13 mouse cellular contexts compared by ENCODE assay signal in genomic region chr3:158886301-158886711, GRCm38 (mm10).
A peak's percentile ranks its signal among the peaks of the same experiment; 100 is the strongest.
DNase-seq lines count a peak whose midpoint lies in the region; ATAC-seq lines count a peak whose summit lies in the region.
"Had no signal": no experiment of that assay in that cellular context is flagged by ENCODE, and none has a peak within 500 bp of the region (broad histone marks: within the 10 kb centered on the region; RNA-seq: fewer than 3 reads in every experiment).

No protein-coding gene starts in this region.

- 0 out of 2 replicates have a peak, but pooled peaks have one; percentile 37 for ATAC-seq in hindbrain, embryonic 14.5 days (ENCODE audit: low FRiP score)
- no peak for ATAC-seq in hindbrain, embryonic 12.5 days (ENCODE audit: low FRiP score)
- peak; percentile 85 for ATAC-seq in forebrain, embryonic 14.5 days
- ATAC-seq in neural tube, embryonic 15.5 days (ENCODE audit: low FRiP score), result peak; percentile 45; the same call in 1 of the 2 replicates

- no peaks in the 10 kb centered on the region for H3K4me1 ChIP-seq in hindbrain, embryonic 14.5 days (replicated peaks; ENCODE audit: control insufficient read depth, insufficient read depth, low read length)
- H3K4me1 ChIP-seq in hindbrain, embryonic 12.5 days, result no peaks in the 10 kb centered on the region
- peaks cover 5% of the 10 kb centered on the region for H3K4me1 ChIP-seq in forebrain, embryonic 14.5 days (ENCODE audit: control insufficient read depth, insufficient read depth, low read length)
- H3K4me1 ChIP-seq in neural tube, embryonic 15.5 days, result no peaks in the 10 kb centered on the region
- no peaks in the 10 kb centered on the region for H3K4me1 ChIP-seq in embryonic facial prominence, embryonic 10.5 days
- H3K4me1 ChIP-seq: liver, embryonic 15.5 days had no signal

- H3K27me3 ChIP-seq in hindbrain, embryonic 14.5 days (ENCODE audit: control insufficient read depth, insufficient read depth, low read length), result no peaks in the 10 kb centered on the region
- H3K27me3 ChIP-seq in hindbrain, embryonic 12.5 days, result no peaks in the 10 kb centered on the region
- no peaks in the 10 kb centered on the region for H3K27me3 ChIP-seq in forebrain, embryonic 14.5 days (replicated peaks; ENCODE audit: control insufficient read depth, insufficient read depth, low read length)
- no peaks in the 10 kb centered on the region for H3K27me3 ChIP-seq in neural tube, embryonic 15.5 days (replicated peaks)
- H3K27me3 ChIP-seq in embryonic facial prominence, embryonic 10.5 days (replicated peaks; ENCODE audit: low read depth, poor library complexity, severe bottlenecking), result no peaks in the 10 kb centered on the region
- H3K27me3 ChIP-seq: liver, embryonic 15.5 days had no signal

- H3K9me3 ChIP-seq in hindbrain, embryonic 14.5 days (ENCODE audit: control insufficient read depth, low read length), result no peaks in the 10 kb centered on the region
- no peaks in the 10 kb centered on the region for H3K9me3 ChIP-seq in hindbrain, embryonic 12.5 days (replicated peaks)
- H3K9me3 ChIP-seq in forebrain, embryonic 14.5 days (replicated peaks; ENCODE audit: control insufficient read depth, low read length), result no peaks in the 10 kb centered on the region
- no peaks in the 10 kb centered on the region for H3K9me3 ChIP-seq in neural tube, embryonic 15.5 days (replicated peaks)
- H3K9me3 ChIP-seq in embryonic facial prominence, embryonic 10.5 days, result no peaks in the 10 kb centered on the region
- H3K9me3 ChIP-seq: liver, embryonic 15.5 days had no signal

- no peaks in the 10 kb centered on the region for H3K36me3 ChIP-seq in hindbrain, embryonic 14.5 days (replicated peaks; ENCODE audit: control insufficient read depth, insufficient read depth)
- H3K36me3 ChIP-seq in hindbrain, embryonic 12.5 days, result no peaks in the 10 kb centered on the region
- no peaks in the 10 kb centered on the region for H3K36me3 ChIP-seq in forebrain, embryonic 14.5 days (ENCODE audit: control insufficient read depth, insufficient read depth, low read length)
- H3K36me3 ChIP-seq in neural tube, embryonic 15.5 days, result no peaks in the 10 kb centered on the region
- H3K36me3 ChIP-seq in embryonic facial prominence, embryonic 10.5 days (replicated peaks), result no peaks in the 10 kb centered on the region
- H3K36me3 ChIP-seq: liver, embryonic 15.5 days had no signal

- 43% methylated on average over 3 of the region's 3 CpGs for WGBS in hindbrain, embryonic 14.5 days
- 56% methylated on average over 3 of the region's 3 CpGs for WGBS in hindbrain, embryonic 12.5 days
- WGBS in forebrain, embryonic 14.5 days, result 37% methylated on average over 3 of the region's 3 CpGs
- 59% methylated on average over 3 of the region's 3 CpGs for WGBS in neural tube, embryonic 15.5 days
- WGBS in embryonic facial prominence, embryonic 10.5 days, result 61% methylated on average over 3 of the region's 3 CpGs

- H3K27ac ChIP-seq in hindbrain, embryonic 14.5 days, result 0 out of 2 replicates have a peak overlapping the region, but pooled peaks have one; percentile 32
- no peak overlapping the region for H3K27ac ChIP-seq in hindbrain, embryonic 12.5 days
- no peak overlapping the region for H3K27ac ChIP-seq in forebrain, embryonic 14.5 days (ENCODE audit: low read depth, low read length)
- no peak overlapping the region for H3K27ac ChIP-seq in neural tube, embryonic 15.5 days (replicated peaks)
- H3K27ac ChIP-seq in embryonic facial prominence, embryonic 10.5 days (replicated peaks), result no peak overlapping the region
- H3K27ac ChIP-seq: liver, embryonic 15.5 days had no signal

- DNase-seq in hindbrain, embryonic 14.5 days (ENCODE audit: low spot score), result peak; percentile 24
- peak; percentile 68 for DNase-seq in forebrain, embryonic 14.5 days (ENCODE audit: low spot score)
- peak; percentile 50 to 58 for DNase-seq in layer of hippocampus, adult 8-10 months (ENCODE audit: low spot score in 2 of 2)
- no peak for DNase-seq in urinary bladder, postnatal 10 days (ENCODE audit: low spot score)
- DNase-seq in embryonic facial prominence, embryonic 10.5 days (ENCODE audit: low spot score), result no peak
- no peak for DNase-seq in heart, postnatal 4 days
- DNase-seq: adrenal gland, postnatal 36 days; heart, postnatal 10 days; kidney, adult 9 months; thymus, postnatal 25 days had no signal

- no peak overlapping the region for H3K9ac ChIP-seq in hindbrain, embryonic 14.5 days
- H3K9ac ChIP-seq in hindbrain, embryonic 12.5 days, result no peak overlapping the region
- no peak overlapping the region for H3K9ac ChIP-seq in forebrain, embryonic 14.5 days (ENCODE audit: low read length)
- H3K9ac ChIP-seq in neural tube, embryonic 15.5 days (replicated peaks), result no peak overlapping the region
- H3K9ac ChIP-seq: liver, embryonic 15.5 days had no signal

- H3K4me2 ChIP-seq in hindbrain, embryonic 14.5 days (replicated peaks), result no peak overlapping the region
- no peak overlapping the region for H3K4me2 ChIP-seq in hindbrain, embryonic 12.5 days (replicated peaks)
- H3K4me2 ChIP-seq in forebrain, embryonic 14.5 days (ENCODE audit: low read length), result no peak overlapping the region
- H3K4me2 ChIP-seq in neural tube, embryonic 15.5 days, result no peak overlapping the region
- H3K4me2 ChIP-seq: liver, embryonic 15.5 days had no signal

- no peak overlapping the region for H3K4me3 ChIP-seq in hindbrain, embryonic 14.5 days (replicated peaks; ENCODE audit: low read length)
- H3K4me3 ChIP-seq in hindbrain, embryonic 12.5 days, result no peak overlapping the region
- H3K4me3 ChIP-seq in forebrain, embryonic 14.5 days (ENCODE audit: low read depth, low read length), result no peak overlapping the region
- H3K4me3 ChIP-seq in neural tube, embryonic 15.5 days (replicated peaks), result no peak overlapping the region
- H3K4me3 ChIP-seq in embryonic facial prominence, embryonic 10.5 days, result no peak overlapping the region
- H3K4me3 ChIP-seq: liver, embryonic 15.5 days had no signal

Comparison
In these comparisons a context has a peak if more than half of its experiments do, and no peak if none do; other contexts are left out.
1. DNase-seq: peak in hindbrain, embryonic 14.5 days (single experiment), forebrain, embryonic 14.5 days (single experiment) and layer of hippocampus, adult 8-10 months (2 of 2); none in urinary bladder, postnatal 10 days (single experiment), embryonic facial prominence, embryonic 10.5 days (single experiment) and heart, postnatal 4 days (single experiment).